Mouse (Mus musculus): ENCODE measurements around the gene Stk38l. TPM values are rescaled to one million over a fixed set of nuclear protein-coding genes. Genes with fewer than 3 reads are reported as not detected.
"Not testable (repeated sequence)": the region's sequence is repeated elsewhere in the genome, so short reads cannot be mapped to it uniquely, and the experiment has no call there.

The Stk38l gene
- total RNA-seq, 4 experiments from 2014 or later = 12.6 to 13.9 (median 13.2) TPM

DNA sequence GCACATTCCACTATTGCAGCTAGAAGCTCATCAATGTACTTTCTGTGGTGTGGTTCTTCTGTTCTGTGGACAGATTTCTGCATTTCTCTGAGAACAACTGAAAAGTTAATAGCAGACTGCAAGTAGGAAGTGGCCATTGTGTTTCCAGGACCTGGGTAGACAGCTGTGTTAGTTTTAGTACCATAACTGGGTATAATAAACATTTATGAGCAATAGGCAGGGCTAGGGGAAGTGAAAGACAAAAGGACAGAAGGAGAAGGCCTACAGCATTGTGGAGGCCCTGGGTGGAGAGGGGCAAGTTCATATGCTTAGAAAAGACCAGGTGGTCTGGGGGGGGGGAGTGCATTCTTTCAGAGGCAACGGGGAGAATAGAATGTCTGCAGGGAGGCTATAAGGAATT, 8.8 kb downstream of the Stk38l start:
- DNase-seq (ENCODE audit: low spot score) = no peak

DNA sequence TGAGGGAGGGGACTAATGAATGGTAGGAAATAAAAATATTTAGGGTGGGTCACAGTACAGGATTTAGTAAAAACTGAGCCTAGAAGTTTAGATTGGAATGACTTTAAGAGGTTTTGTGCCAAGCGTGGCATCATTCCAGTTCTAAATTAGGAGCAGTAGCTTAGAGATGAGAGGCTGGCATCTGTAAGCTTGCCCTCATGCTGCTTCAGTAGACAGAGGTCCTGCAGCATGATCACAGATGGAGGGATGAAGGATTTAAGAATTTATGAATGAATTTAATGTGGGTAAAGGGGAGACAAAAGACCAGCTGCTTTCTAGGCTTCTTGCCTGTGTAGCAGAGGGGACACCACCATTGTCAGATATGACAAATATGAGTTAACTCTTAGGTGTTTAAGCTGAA, 14.1 kb downstream of the Stk38l start:
- peak; percentile 35 for DNase-seq (ENCODE audit: low spot score)

DNA sequence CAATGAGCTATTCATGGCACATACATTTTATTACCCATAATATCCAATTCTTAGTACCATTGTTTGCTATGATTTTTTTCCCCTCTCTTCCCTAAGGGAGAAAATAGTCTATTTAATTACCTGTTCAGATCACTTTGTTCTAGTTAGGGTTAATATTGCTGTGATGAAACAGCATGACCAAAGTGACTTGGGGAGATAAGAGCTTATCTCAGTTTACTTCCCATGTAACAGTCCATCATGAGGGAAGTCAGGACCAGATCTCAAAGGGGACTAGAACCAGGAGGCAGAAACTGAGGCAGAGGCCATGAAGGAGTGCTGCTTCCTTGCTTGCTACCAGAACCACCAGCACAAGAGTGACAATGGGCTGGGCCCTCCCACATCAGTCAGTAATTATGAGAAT, 15.9 kb downstream of the Stk38l start:
- DNase-seq (ENCODE audit: low spot score) = no peak

DNA sequence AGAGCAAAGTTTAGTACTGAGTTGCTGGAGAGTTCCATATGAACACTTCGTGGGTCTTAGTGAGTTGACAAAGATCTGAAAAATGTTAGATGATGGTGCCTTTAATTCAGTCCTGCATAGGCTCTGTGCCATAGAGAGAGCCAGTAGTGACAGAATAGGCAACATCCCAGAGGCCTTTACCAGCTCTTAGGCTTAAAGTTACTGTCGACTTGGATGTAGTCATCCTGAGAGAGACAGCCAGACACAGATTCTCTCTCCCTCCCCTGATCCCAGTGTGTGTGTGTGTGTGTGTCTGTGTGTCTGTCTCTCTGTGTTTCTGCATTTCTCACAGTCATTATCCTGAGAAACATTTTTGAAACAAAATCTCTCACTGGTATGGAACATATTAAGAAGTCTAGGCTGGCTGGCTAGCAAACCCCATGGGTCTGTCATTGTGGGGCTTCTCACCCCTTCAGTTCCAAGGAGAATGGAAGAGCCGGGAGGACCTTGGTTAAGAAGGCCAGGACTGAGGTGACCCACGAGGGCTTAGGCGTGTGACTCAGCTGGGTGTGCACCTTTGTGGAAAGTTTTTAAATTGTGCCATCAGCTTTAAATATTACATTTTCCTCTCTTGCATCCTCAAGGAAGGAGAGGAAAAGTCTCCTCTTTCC, 17.3 kb downstream of the Stk38l start:
- no peak for DNase-seq (ENCODE audit: low spot score)

DNA sequence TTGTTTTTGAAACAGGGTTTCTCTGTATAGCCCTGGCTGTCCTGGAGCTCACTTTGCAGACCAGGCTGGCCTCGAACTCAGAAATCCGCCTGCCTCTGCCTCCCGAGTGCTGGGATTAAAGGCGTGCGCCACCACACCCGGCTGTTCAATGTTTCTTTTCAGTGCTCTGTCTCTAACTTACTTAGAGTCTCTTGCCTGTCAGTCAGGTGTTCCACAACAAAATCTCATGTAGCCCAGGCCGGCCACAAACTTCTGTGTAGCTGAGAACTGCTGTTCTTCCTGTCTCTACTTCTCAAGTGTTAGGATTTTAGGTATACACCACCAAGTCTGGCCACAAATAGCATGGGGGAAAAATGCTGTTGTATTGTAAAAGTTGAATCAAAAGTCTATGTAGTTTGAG, 19.5 kb downstream of the Stk38l start:
- not testable (repeated sequence) for DNase-seq (ENCODE audit: low spot score)

DNA sequence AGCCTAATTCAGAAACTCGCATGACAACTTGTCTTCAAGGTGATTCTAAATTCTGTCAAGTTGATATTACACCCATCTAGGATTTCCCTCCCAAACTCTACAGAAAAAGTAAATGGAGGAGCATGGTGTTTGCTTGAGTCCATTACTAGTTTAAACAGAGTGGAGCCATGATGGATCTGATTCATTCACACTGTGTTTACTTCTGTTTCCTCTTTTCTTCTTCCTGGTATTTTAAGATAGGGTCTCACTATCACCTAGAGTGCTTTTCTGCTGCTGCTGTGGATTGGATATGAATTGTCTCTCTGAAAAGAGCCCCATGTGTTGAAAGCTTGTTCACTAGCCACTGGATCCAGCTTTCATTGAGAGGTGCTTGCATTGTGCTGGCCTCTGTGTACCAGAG, 20.4 kb downstream of the Stk38l start:
- no peak for DNase-seq (ENCODE audit: low spot score)

DNA sequence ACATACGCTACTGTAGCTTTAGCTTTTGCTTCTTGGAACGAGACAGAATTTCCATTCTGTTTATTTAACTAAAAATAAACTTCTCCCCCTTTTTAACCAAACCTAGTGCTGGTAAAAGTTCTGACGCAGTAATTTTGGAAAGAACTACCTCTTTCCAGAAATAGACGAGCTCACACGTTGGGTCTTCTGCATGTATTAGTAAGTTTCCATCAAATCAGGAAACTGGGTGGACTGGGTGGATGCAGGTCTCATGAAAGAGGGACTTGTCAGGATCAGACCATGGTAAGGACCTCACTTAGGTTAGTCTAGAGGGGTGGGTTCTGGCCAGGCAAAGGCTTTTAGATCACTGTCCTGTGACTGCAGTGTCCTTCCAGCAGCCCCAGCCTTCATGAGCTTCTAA, 21.8 kb downstream of the Stk38l start:
- DNase-seq (ENCODE audit: low spot score) = no peak

DNA sequence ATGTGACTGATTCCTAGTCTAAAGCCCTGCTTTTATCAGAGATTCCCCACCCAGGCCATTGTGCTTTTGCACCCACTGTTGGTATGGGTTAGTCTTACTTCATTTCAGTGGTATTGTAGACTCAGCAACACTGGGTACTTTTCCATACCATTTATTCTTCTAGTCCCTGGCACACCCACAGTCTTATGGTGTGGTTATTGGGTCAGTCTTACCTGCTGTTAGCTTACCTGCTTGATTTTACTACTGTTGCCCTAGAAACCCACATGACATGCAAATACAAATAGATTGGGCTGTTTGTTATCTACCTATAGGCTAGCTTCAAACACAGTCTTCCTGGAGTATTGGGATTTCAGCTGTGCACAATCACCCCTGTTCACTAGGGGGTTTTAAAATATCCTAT, 22.3 kb downstream of the Stk38l start:
- DNase-seq (ENCODE audit: low spot score) = no peak

DNA sequence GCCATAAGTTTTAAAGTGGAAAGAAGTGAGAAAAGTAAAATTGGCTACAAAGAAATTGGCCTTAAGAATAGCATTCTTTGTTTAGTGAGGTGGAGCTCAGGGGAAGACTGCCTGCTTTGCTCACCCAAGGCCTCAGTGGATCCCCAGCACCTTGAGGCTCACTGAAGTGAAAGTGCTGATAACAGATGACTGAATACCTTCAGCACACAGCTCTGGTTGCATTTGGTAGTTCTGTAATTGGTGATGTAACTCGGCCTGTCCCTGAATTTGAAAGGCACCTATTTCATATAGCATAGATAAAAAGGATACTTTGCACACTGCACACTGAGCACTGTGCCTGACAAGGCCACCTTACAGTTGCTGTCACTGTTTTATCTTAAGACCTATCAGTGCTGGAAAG, 23.5 kb downstream of the Stk38l start:
- DNase-seq (ENCODE audit: low spot score) = no peak

DNA sequence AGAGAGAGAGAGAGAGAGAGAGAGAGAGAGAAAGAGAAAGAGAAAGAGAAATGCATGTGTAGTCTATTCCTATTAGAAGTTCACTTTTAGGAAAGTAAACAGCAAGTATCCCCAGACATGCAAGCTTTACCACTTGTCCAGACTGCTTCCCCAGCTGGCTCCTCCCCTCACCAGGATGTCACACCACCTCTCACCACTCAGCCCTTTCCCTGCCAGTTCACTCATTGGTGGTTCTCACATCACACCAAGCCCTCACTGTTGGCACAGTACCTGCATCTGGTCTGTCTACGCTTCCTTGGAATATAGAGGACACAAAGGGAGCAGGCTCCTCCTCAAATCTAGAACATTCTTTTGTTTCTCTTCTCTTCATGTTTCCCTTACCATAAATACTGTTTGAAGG, 26.9 kb downstream of the Stk38l start:
- no peak for DNase-seq (ENCODE audit: low spot score)

DNA sequence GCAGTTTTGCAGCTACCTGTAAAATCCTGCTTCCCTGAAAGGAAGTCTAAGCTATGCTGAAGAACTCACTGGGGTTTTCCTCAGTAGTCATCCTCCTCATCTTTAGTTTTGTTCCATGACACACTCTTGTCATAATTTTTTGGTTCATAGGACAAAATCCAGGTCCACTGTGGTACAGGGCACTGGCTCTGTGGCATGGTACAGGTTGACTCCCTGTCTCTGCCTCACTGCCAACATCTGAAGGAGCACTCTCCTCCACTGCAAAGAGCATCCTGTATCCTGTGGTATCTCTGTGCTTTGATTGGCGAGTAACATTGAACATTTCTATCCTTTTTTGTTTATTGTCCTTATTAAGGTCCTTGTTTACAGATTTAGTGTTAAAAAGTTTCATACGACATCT, 27.4 kb downstream of the Stk38l start:
- DNase-seq (ENCODE audit: low spot score) = no peak

DNA sequence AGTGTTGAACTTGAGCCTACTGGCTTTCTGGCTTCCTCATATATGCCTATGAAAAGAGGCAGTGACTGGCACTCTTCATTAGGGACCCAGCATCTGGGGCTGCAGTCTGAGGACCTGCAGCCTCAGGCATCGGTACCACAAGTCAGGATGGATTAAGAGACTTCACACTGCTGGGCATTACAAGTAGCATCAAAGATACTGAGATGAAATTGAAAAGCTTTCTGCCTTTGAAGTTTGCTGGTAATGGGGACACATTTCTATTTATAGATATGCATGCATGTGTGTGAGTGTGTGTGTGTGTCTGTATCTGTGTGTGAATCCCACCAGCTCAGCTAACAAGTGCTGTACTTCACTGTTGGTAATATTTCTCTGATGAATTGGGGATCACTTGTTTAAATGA, 27.8 kb downstream of the Stk38l start:
- no peak for DNase-seq (ENCODE audit: low spot score)

DNA sequence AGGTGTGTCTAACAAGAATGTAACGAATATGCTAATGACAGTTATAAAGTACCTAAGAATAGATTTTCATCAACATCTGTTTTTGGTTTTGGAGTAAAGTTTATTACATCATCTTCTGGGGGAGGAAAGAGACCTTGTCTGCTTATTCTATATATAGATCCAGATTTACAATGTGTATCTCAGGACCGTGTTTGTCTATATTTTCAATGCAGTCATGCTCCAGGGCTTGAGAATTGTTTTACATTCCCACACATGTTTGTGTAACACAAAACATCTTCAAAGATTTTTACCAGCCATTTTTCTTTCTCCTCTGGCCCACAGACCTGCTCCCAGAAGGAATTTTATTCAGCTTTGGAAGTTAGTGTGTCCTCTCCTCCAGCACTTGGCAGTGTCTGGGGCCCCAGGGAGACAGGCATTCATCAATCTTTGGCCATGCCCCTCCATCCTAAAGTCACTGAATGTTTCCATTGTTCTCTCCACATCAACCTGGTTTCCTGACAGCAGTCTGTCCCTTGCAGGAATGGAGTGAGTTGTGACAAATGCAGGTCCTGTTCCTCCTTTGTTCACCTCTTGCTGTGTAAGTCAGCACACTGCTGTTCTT, 28.9 kb downstream of the Stk38l start:
- DNase-seq (ENCODE audit: low spot score) = no peak

DNA sequence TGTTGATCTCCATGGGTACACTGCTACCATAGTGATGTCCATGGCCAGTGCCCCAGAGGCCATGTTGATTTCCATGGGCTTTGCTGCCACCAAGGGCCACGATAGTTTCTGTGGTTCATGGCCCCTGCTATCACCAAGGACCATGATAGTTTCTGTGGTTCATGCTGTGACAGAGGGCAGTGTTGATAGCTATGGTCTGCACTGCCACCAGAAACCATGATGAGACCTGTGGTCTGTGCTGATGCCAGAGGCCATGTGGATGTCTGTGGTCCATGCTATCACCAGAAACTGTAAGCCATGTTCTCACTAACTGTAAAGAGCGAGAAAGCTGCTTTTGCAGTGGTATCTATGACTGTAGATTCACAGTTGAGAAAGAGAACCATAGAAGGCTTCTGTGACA, 30.3 kb downstream of the Stk38l start:
- no peak for DNase-seq (ENCODE audit: low spot score)

DNA sequence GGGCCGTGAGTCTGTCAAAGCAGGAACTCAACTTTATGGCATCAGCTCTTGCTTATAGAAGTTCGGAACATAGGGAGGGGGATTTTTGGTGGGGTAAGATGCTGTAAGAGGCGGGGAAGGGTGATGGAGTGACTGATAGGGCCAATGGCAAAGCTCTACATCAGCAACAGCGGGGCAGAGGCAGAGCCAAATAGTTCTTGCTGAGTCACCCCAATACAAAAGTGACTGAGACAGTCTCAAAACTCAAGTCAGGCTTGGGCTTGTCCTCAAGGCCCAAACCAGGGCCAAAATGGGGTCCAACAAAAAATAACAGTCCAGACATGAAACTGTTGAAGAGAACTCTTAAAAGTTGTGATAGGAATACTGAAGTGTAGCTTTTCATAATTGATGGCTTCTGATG, 30.9 kb downstream of the Stk38l start:
- DNase-seq (ENCODE audit: low spot score) = no peak

DNA sequence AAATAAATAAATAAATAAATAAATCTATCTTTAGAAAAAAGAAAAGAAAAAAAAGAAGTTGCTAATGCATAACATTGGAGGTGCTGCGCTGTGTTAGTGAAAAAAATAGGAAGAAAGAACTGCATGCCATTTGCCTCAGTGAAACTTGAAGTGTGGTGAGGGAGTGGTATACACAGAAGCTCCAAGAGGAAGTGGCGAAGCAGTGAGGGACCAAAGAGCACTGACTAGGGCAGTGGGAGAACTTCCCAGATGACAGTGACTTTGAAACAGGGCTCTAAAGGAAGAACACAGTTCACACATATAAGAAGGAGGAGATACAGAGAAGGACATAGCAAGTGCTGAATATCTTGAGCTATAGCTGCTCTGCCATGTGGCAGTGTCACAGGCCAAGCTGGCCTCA, 34.2 kb downstream of the Stk38l start:
- no peak for DNase-seq (ENCODE audit: low spot score)

DNA sequence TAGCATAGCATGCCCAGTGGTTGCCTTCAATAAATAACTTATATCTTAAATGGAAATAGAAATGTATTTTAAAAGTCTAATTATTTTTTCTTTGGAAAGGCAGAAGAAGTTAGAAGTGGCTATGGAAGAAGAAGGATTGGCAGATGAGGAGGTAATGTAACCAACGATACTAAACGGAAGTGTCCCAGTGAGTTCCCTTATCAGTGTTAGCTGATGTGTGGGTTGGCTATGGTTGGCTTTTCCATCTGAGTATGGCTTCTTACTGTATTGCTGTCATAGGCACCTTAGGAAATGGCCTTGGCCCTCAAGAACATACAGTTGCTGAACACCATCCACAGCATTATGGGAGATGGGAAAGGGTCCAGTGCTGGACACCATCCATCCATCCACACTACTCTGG, 35.2 kb downstream of the Stk38l start:
- DNase-seq (ENCODE audit: low spot score) = no peak

DNA sequence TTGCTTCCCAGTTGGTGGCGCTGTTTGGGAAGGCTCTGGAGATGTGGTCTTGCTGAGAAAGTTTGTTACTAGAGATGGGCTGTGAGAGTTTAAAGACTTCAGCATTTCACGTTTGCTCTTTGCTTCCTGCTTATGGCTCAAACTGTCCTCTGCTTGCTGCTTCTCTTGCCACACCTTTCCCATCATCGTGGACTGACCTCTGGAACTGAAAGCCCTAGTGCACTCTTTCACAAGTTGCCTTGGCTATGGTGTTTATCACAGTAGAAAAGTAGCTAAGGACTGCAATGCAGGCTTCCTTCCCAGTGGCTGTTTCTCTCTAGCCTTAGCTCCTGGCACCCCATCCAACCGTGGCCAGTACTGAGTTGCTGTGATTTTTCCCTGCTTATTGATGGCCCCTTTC, 35.9 kb downstream of the Stk38l start:
- no peak for DNase-seq (ENCODE audit: low spot score)

DNA sequence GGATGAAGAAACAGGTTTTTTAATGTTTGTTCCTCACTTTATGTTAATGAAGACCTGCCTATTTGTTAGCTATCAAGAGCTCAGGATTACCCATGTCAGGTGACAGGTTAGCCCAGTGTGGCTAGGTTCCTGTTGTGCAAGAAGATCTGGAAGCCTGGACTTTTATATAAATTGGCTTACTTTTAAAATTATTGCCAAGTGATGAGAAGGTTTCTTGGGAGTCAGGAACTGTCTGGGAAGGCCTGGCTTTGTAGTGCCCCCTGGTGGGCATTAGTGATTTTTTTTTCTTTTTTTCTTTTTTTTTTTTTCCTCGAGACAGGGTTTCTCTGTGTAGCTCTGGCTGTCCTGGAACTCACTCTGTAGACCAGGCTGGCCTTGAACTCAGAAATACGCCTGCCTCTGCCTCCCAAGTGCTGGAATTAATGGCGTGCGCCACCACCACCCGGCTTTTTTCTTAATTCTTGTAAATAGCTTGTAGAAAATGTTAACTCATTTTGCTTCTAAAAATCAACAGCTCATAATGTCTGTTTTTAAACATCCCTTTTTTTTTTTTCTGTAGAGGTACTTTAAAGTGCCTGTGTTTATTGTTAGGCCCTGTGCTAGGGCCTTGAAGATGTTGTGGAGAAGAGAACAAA, 37.6 kb downstream of the Stk38l start:
- DNase-seq (ENCODE audit: low spot score) = peak; percentile 49

DNA sequence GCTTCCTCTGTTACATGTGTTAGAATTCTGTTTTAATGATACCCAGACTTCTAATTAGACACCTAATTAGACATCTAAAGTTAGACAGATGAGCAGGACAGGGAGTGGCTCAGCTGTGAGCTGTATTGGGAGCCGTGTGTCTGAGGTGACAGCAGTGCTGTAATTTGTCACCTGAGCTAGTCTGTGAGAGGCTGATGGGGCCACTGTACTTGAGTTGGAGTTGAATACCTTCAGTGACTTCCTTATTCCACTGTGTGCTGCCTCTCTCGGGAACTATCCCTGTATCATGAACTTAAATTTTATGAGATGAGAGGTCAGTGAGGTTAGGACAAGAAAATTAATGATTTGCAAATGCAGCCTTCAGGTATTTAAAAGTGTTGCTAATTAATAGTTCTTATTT, 39.8 kb downstream of the Stk38l start:
- no peak for DNase-seq (ENCODE audit: low spot score)

DNA sequence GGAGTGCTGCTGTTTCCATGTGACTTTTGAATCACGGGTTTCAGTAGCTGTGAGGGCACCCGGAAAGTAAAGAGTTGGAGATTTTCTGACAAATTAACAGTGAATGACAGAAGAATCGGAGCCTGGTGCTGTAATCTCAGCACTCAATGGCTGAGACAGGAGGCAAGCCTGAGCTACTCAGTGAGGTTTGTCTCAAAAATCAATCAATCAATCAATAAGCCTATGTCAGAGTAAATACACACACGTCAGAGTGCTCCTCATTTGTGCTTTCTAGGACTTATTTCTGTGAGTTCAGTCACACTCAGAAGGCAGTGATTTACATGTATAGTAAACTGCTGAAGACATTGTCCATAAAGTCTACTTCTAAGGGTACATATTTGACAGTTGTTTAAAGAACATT, 40.5 kb downstream of the Stk38l start:
- no peak for DNase-seq (ENCODE audit: low spot score)

DNA sequence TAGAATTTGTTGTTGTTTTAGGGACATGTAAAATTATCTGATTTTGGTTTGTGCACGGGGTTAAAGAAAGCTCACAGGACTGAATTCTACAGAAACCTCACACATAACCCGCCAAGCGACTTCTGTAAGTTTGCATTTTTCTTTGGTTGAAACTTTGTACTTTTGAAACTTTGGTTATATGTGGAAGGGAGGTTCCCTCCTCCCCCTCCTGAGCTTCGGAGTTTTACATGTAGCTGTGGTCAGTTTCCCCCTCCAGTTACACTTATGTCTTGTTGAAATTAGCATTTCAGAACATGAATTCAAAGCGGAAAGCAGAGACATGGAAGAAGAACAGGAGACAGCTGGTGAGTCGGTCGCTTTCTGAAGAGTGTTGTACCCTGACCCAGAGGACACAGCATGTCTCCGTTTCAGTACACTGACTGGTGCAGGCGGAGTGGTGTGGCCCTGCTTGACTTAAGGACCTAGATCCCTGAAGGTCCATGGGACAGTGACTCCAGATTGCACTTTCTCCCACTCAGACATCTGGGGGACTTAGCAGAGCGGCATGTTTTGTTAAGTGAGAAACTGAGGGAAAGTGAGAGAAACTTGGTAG, 44.1 kb downstream of the Stk38l start:
- no peak for DNase-seq (ENCODE audit: low spot score)
